Mouse (Mus musculus) spleen, adult 2 months (tissue): ENCODE measurements at regions not wholly inside any gene's neighbourhood (a gene's known extent, or its start where the extent isn't known, plus 50 kb on each side); places are given as distances from the start of the nearest gene placed in this dataset.

Experiments used
- DNase-seq, 2 experiments: peaks; one replicate each; pipeline versions ENCODE4 v3.0.0 to v3.0.0-alpha.2; 2012 to 2021; ENCODE audit warnings: low spot score in 2 of 2, low read depth in 1 of 2
- H3K27ac ChIP-seq: fragments of 200-500 bp; 2 replicates; pipeline ENCODE4 v1.5.1; 2012; ENCODE audit warnings: low read length, inconsistent platforms; ENCODE audit not compliant: insufficient read depth
- H3K27me3 ChIP-seq: fragments of 200-500 bp; 2 replicates; pipeline ENCODE4 v1.6.1; 2012; ENCODE audit warnings: mild to moderate bottlenecking, moderate library complexity, low read length, inconsistent platforms; ENCODE audit not compliant: control insufficient read depth, insufficient read depth
- H3K36me3 ChIP-seq: fragments of 200-500 bp; 2 replicates; pipeline ENCODE4 v1.6.1; 2012; ENCODE audit warnings: mild to moderate bottlenecking, low read length, inconsistent platforms; ENCODE audit not compliant: control insufficient read depth, insufficient read depth
- H3K4me1 ChIP-seq: fragments of 200-500 bp; 2 replicates; pipeline ENCODE4 v1.6.1; 2011; ENCODE audit warnings: inconsistent platforms; ENCODE audit not compliant: control insufficient read depth, insufficient read depth, insufficient read length
- H3K4me3 ChIP-seq: fragments of 200-500 bp; 2 replicates; pipeline ENCODE4 v1.5.1; 2011; ENCODE audit warnings: mild to moderate bottlenecking, inconsistent platforms; ENCODE audit not compliant: insufficient read depth, insufficient read length; ENCODE audit errors: extremely low read depth
- CTCF ChIP-seq: fragments of 200-500 bp; IDR thresholded peaks from 2 replicates; pipeline ENCODE4 v1.5.1; 2011; ENCODE audit warnings: mild to moderate bottlenecking, inconsistent platforms; ENCODE audit not compliant: insufficient read depth, insufficient read length, insufficient replicate concordance; ENCODE audit errors: extremely low read depth
- POLR2A ChIP-seq: fragments of 200-500 bp; IDR thresholded peaks from 2 replicates; pipeline ENCODE4 v1.6.1; 2011; ENCODE audit warnings: low read depth, low read length, inconsistent platforms
- WGBS: fragments of 180-500 bp; shearing (Covaris S2); methylation state at CpG from one replicate; pipeline ENCODE4 v1.1.7; 2018; 5-methylcytosine and 5-hydroxymethylcytosine counted together

GRCm38 (mm10) chr16:29830101-29830500 lies 234.1 kb upstream of the Hes1 start:
- Histone ChIP-seq H3K4me1 (no peaks in the 10 kb centered on the region), H3K4me3 (no peak overlapping the region), H3K27me3 (no peaks in the 10 kb centered on the region), H3K27ac (no peak overlapping the region), H3K36me3 (no peaks in the 10 kb centered on the region)
- DNase-seq: no peak
- TF ChIP-seq POLR2A: no peak
- no peak for TF ChIP-seq CTCF

GRCm38 (mm10) chr16:29833298-29833697 lies 230.9 kb upstream of the Hes1 start:
- Histone ChIP-seq H3K4me1 (no peaks in the 10 kb centered on the region), H3K36me3 (no peaks in the 10 kb centered on the region), H3K27me3 (no peaks in the 10 kb centered on the region), H3K27ac (no peak overlapping the region), H3K4me3 (no peak overlapping the region)
- WGBS: 93% methylated on average over 11 of the region's 11 CpGs
- no peak for DNase-seq
- no peak for TF ChIP-seq POLR2A
- no peak for TF ChIP-seq CTCF

- no peak overlapping the region for H3K27ac ChIP-seq
- no peak overlapping the region for H3K4me3 ChIP-seq
- 72% methylated on average over 6 of the region's 6 CpGs for WGBS
- no peaks in the 10 kb centered on the region; the same call in none of the 2 replicates for H3K4me1 ChIP-seq
- TF ChIP-seq CTCF: no peak
- no peak for TF ChIP-seq POLR2A
- H3K36me3 ChIP-seq: no peaks in the 10 kb centered on the region
- no peaks in the 10 kb centered on the region for H3K27me3 ChIP-seq
- DNase-seq: no peak
Observed at GRCm38 (mm10) chr16:29833875-29834274, 230.3 kb upstream of the Hes1 start.

- Histone ChIP-seq H3K4me3 (no peak overlapping the region), H3K36me3 (no peaks in the 10 kb centered on the region), H3K27me3 (no peaks in the 10 kb centered on the region), H3K27ac (no peak overlapping the region), H3K4me1 (no peaks in the 10 kb centered on the region; the same call in none of the 2 replicates)
- no peak for TF ChIP-seq CTCF
- no peak for TF ChIP-seq POLR2A
- 64% methylated on average over 6 of the region's 6 CpGs for WGBS
- DNase-seq: peak in 1 of 2 experiments; percentile 19
Observed at GRCm38 (mm10) chr16:29834669-29835068, 229.5 kb upstream of the Hes1 start.

GRCm38 (mm10) chr16:29837025-29837629 lies 227.1 kb upstream of the Hes1 start:
- no peak for TF ChIP-seq CTCF
- no peak for TF ChIP-seq POLR2A
- no peak for DNase-seq
- no peak overlapping the region for H3K4me3 ChIP-seq
- no peaks in the 10 kb centered on the region for H3K27me3 ChIP-seq
- H3K4me1 ChIP-seq: no peaks in the 10 kb centered on the region; the same call in none of the 2 replicates
- WGBS: 60% methylated on average over 14 of the region's 14 CpGs
- H3K36me3 ChIP-seq: no peaks in the 10 kb centered on the region
- H3K27ac ChIP-seq: no peak overlapping the region

- TF ChIP-seq CTCF: no peak
- TF ChIP-seq POLR2A: no peak
- WGBS: 95% methylated on average over 5 of the region's 5 CpGs
- Histone ChIP-seq H3K36me3 (no peaks in the 10 kb centered on the region), H3K27ac (no peak overlapping the region), H3K27me3 (no peaks in the 10 kb centered on the region), H3K4me3 (no peak overlapping the region), H3K4me1 (no peaks in the 10 kb centered on the region; the same call in none of the 2 replicates)
- DNase-seq: no peak
Observed at GRCm38 (mm10) chr16:29837874-29838273, 226.3 kb upstream of the Hes1 start.

GRCm38 (mm10) chr16:29838981-29839661 lies 225.1 kb upstream of the Hes1 start:
- 6% methylated on average over 28 of the region's 28 CpGs for WGBS
- no peaks in the 10 kb centered on the region; the same call in none of the 2 replicates for H3K4me1 ChIP-seq
- DNase-seq: peak in 1 of 2 experiments; percentile 27
- H3K36me3 ChIP-seq: no peaks in the 10 kb centered on the region
- peak overlapping the region; percentile 45 for H3K4me3 ChIP-seq
- H3K27ac ChIP-seq: no peak overlapping the region
- no peak for TF ChIP-seq CTCF
- no peaks in the 10 kb centered on the region for H3K27me3 ChIP-seq
